Mouse (Mus musculus) macrophage (primary cell): Measurements from ENCODE around the gene Atxn7l1. TPM values are rescaled to one million over a fixed set of nuclear protein-coding genes. Genes with fewer than 3 reads are reported as not detected.

ENCODE experiments used
- H3K27ac ChIP-seq: fragments of 350-480 bp; formaldehyde crosslinking; 2 replicates; pipeline ENCODE4 v1.9.0; 2021
- H3K36me3 ChIP-seq: fragments of 350-480 bp; formaldehyde crosslinking; 2 replicates; pipeline ENCODE4 v1.9.0; 2021; ENCODE audit errors: inconsistent target
- H3K4me3 ChIP-seq: fragments of 350-480 bp; formaldehyde crosslinking; 2 replicates; pipeline ENCODE4 v1.9.0; 2021; ENCODE audit errors: inconsistent target
- H3K79me2 ChIP-seq: fragments of 350-480 bp; formaldehyde crosslinking; 2 replicates; pipeline ENCODE4 v1.9.0; 2021; ENCODE audit errors: inconsistent target
- WGBS: methylation state at CpG from one replicate; pipeline ENCODE4 v1.1.7; 2026; ENCODE audit warnings: inconsistent platforms; ENCODE audit not compliant: missing documents; 5-methylcytosine and 5-hydroxymethylcytosine counted together
- polyA plus RNA-seq: library from polyadenylated mRNA; stranded (reverse); fragments of 250-400 nt; gene quantifications from 3 replicates; pipeline ENCODE4 v1.2.4, GENCODE M21; 2018; ENCODE audit warnings: inconsistent platforms
- total RNA-seq, 78 experiments: library from RNA; depleted of rRNA; stranded (reverse); fragments of 250-400 nt; gene quantifications; 1 replicate in 9 of 78; 2 replicates in 24 of 78; 3 replicates in 43 of 78; 4 replicates in 2 of 78; pipeline ENCODE4 v1.2.4; 2018; ENCODE audit warnings: inconsistent platforms in 56 of 78

The Atxn7l1 gene
- 100 to 1,000 TPM; 107 to 302 (median 207) TPM for total RNA-seq (2018; cell fraction: chromatin; rRNA removed)
- total RNA-seq (2018; cell fraction: cytosol; rRNA removed): 100 to 1,000 TPM in 4 of 26 experiments, 10 to 100 TPM in 22; 56.2 to 116 (median 76.1) TPM
- total RNA-seq (2018; cell fraction: nucleus; rRNA removed): 100 to 1,000 TPM; 116 to 257 (median 175) TPM
- 37.6 to 70.4 TPM (median 46.0 TPM) in 3 replicates for polyA plus RNA-seq

GRCm38 (mm10) chr12:33147497-33148267 lies at the start of gene Atxn7l1:
Gene Atxn7l1, plus strand, starts transcription at chr12:33147693.
- Histone ChIP-seq H3K36me3 (no peaks in the 10 kb centered on the region; the same call in 1 of the 2 replicates), H3K4me3 (peak within 1 kb of the TSS; percentile 98), H3K79me2 (peaks cover 50% of the 10 kb centered on the region), H3K27ac (peak within 1 kb of the TSS; percentile 89)
- WGBS: under 1% methylated on average over 43 of the region's 54 CpGs

GRCm38 (mm10) chr12:33101627-33102026 lies 45.9 kb upstream of the Atxn7l1 start:
- no peak overlapping the region for H3K27ac ChIP-seq
- no peaks in the 10 kb centered on the region for H3K79me2 ChIP-seq
- H3K36me3 ChIP-seq: no peaks in the 10 kb centered on the region
- H3K4me3 ChIP-seq: no peak overlapping the region
- WGBS: 94% methylated on average over 8 of the region's 8 CpGs

- 84% methylated on average over 12 of the region's 15 CpGs for WGBS
- H3K27ac ChIP-seq: no peak overlapping the region
- no peaks in the 10 kb centered on the region for H3K36me3 ChIP-seq
- no peak overlapping the region for H3K4me3 ChIP-seq
- H3K79me2 ChIP-seq: no peaks in the 10 kb centered on the region
Observed at GRCm38 (mm10) chr12:33102342-33103115, 45.0 kb upstream of the Atxn7l1 start.

- no peak overlapping the region for H3K27ac ChIP-seq
- no peak overlapping the region for H3K4me3 ChIP-seq
- no peaks in the 10 kb centered on the region for H3K36me3 ChIP-seq
- 96% methylated on average over 4 of the region's 4 CpGs for WGBS
- no peaks in the 10 kb centered on the region for H3K79me2 ChIP-seq
Observed at GRCm38 (mm10) chr12:33105724-33106123, 41.8 kb upstream of the Atxn7l1 start.

- Histone ChIP-seq H3K36me3 (no peaks in the 10 kb centered on the region), H3K4me3 (no peak overlapping the region), H3K79me2 (no peaks in the 10 kb centered on the region), H3K27ac (no peak overlapping the region)
- 93% methylated on average over 10 of the region's 10 CpGs for WGBS
Observed at GRCm38 (mm10) chr12:33106438-33107167, 40.9 kb upstream of the Atxn7l1 start.

- Histone ChIP-seq H3K4me3 (no peak overlapping the region), H3K27ac (no peak overlapping the region), H3K79me2 (no peaks in the 10 kb centered on the region), H3K36me3 (no peaks in the 10 kb centered on the region)
Observed at GRCm38 (mm10) chr12:33109531-33109930, 38.0 kb upstream of the Atxn7l1 start.

- H3K4me3 ChIP-seq: no peak overlapping the region
- H3K27ac ChIP-seq: peak overlapping the region; percentile 52
- H3K36me3 ChIP-seq: no peaks in the 10 kb centered on the region
- H3K79me2 ChIP-seq: no peaks in the 10 kb centered on the region
- WGBS: 17% methylated on average over 14 of the region's 14 CpGs
Observed at GRCm38 (mm10) chr12:33110894-33111471, 36.5 kb upstream of the Atxn7l1 start.

- no peak overlapping the region for H3K27ac ChIP-seq
- no peaks in the 10 kb centered on the region for H3K79me2 ChIP-seq
- 51% methylated on average over 15 of the region's 15 CpGs for WGBS
- H3K36me3 ChIP-seq: no peaks in the 10 kb centered on the region
- H3K4me3 ChIP-seq: no peak overlapping the region
Observed at GRCm38 (mm10) chr12:33118624-33119301, 28.7 kb upstream of the Atxn7l1 start.

- Histone ChIP-seq H3K27ac (peak overlapping the region; percentile 78), H3K4me3 (no peak overlapping the region), H3K36me3 (no peaks in the 10 kb centered on the region), H3K79me2 (no peaks in the 10 kb centered on the region)
- WGBS: 25% methylated on average over 9 of the region's 9 CpGs
Observed at GRCm38 (mm10) chr12:33125594-33126227, 21.8 kb upstream of the Atxn7l1 start.

GRCm38 (mm10) chr12:33126243-33126642 lies 21.2 kb upstream of the Atxn7l1 start:
- H3K4me3 ChIP-seq: no peak overlapping the region
- H3K27ac ChIP-seq: peak overlapping the region; percentile 78
- no peaks in the 10 kb centered on the region for H3K79me2 ChIP-seq
- no peaks in the 10 kb centered on the region for H3K36me3 ChIP-seq

- H3K4me3 ChIP-seq: no peak overlapping the region
- WGBS: 51% methylated on average over 2 of the region's 2 CpGs
Observed at GRCm38 (mm10) chr12:33128121-33128520, 19.4 kb upstream of the Atxn7l1 start.

GRCm38 (mm10) chr12:33128702-33129101 lies 18.8 kb upstream of the Atxn7l1 start:
- WGBS: 93% methylated on average over 7 of the region's 7 CpGs
- H3K79me2 ChIP-seq: no peaks in the 10 kb centered on the region
- H3K4me3 ChIP-seq: no peak overlapping the region
- H3K27ac ChIP-seq: no peak overlapping the region
- no peaks in the 10 kb centered on the region for H3K36me3 ChIP-seq

More at GRCm38 (mm10) chr12:33128121-33128520, 19.4 kb upstream of the Atxn7l1 start:
- H3K79me2 ChIP-seq: no peaks in the 10 kb centered on the region
- H3K36me3 ChIP-seq: no peaks in the 10 kb centered on the region
- no peak overlapping the region for H3K27ac ChIP-seq

- no peaks in the 10 kb centered on the region for H3K36me3 ChIP-seq
- H3K79me2 ChIP-seq: no peaks in the 10 kb centered on the region
- H3K27ac ChIP-seq: no peak overlapping the region
- H3K4me3 ChIP-seq: no peak overlapping the region
- WGBS: 67% methylated on average over 3 of the region's 4 CpGs
Observed at GRCm38 (mm10) chr12:33129410-33129809, 18.1 kb upstream of the Atxn7l1 start.
